Mouse (Mus musculus) liver, postnatal 0 days (tissue): ENCODE data around the gene Sv2c.

Experiments used
- CTCF ChIP-seq: sonication (generic); IDR thresholded peaks from 2 replicates; pipeline ENCODE4 v1.5.1; 2016; ENCODE audit warnings: antibody characterized with exemption, low read depth
- EP300 ChIP-seq: IDR thresholded peaks from 2 replicates; pipeline ENCODE4 v1.6.1; 2016; ENCODE audit warnings: antibody characterized with exemption, low read depth, mild to moderate bottlenecking

DNA sequence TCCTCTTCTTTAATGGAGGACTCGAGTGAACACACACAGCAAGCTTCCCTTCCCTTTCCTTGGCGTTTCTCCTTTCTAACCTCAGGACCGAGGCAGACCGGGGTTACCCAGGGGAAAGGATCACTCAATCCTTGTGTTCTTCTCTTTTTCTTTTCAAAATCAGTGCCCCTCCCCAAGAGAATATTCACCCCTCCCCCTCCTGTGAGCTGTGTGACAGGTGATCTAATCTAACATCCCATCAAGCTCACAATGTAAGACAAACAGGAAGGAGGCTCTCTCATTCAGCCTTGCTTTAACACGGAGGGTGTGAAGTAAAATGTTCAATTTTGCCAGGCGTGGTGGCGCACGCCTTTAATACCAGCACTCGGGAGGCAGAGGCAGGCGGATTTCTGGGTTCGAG, 158.3 kb downstream of the Sv2c start:
- TF ChIP-seq EP300 (no peak), CTCF (no peak)
